Mouse (Mus musculus) T-cell, adult 2 months (primary cell): ENCODE measurements around the gene Afg1l.

Experiments used
- DNase-seq: peaks from one replicate; pipeline ENCODE4 v3.0.0; 2022; ENCODE audit warnings: low spot score

Afg1l gene

GRCm38 (mm10) chr10:42297109-42297508 lies 181.3 kb downstream of the Afg1l start:
- no peak for DNase-seq

- no peak for DNase-seq
Measured at GRCm38 (mm10) chr10:42296559-42296958, 181.8 kb downstream of the Afg1l start.

- DNase-seq: peak; percentile 46
Measured at GRCm38 (mm10) chr10:42295028-42295427, 183.3 kb downstream of the Afg1l start.

- no peak for DNase-seq
Measured at GRCm38 (mm10) chr10:42294392-42294791, 184.0 kb downstream of the Afg1l start.

- DNase-seq: no peak
Measured at GRCm38 (mm10) chr10:42293877-42294276, 184.5 kb downstream of the Afg1l start.

GRCm38 (mm10) chr10:42291360-42291759 lies 187.0 kb downstream of the Afg1l start:
- peak; percentile 66 for DNase-seq

GRCm38 (mm10) chr10:42287666-42288065 lies 190.7 kb downstream of the Afg1l start:
- DNase-seq: no peak

- no peak for DNase-seq
Measured at GRCm38 (mm10) chr10:42278307-42278850, 200.0 kb downstream of the Afg1l start.

- peak; percentile 99 for DNase-seq
Measured at GRCm38 (mm10) chr10:42277476-42278306, 200.7 kb downstream of the Afg1l start.

- DNase-seq: peak; percentile 91
Measured at GRCm38 (mm10) chr10:42276507-42277345, 201.6 kb downstream of the Afg1l start, which contains the start of gene Foxo3. TSS of gene Foxo3 (minus strand) at chr10:42276755.

- peak; percentile 11 for DNase-seq
Measured at GRCm38 (mm10) chr10:42275871-42276501, 202.4 kb downstream of the Afg1l start.

GRCm38 (mm10) chr10:42275401-42275870 lies 202.9 kb downstream of the Afg1l start:
- DNase-seq: peak; percentile 52

- DNase-seq: peak; percentile 25
Measured at GRCm38 (mm10) chr10:42274712-42275400, 203.5 kb downstream of the Afg1l start.

GRCm38 (mm10) chr10:42273760-42274691 lies 204.3 kb downstream of the Afg1l start:
- peak; percentile 64 for DNase-seq

- no peak for DNase-seq
Measured at GRCm38 (mm10) chr10:42273403-42273759, 205.0 kb downstream of the Afg1l start.

- DNase-seq: no peak
Measured at GRCm38 (mm10) chr10:42271454-42272230, 206.7 kb downstream of the Afg1l start.

- DNase-seq: peak; percentile 51
Measured at GRCm38 (mm10) chr10:42270277-42271083, 207.9 kb downstream of the Afg1l start.

GRCm38 (mm10) chr10:42269281-42270025 lies 208.9 kb downstream of the Afg1l start:
- DNase-seq: peak; percentile 81
